Mouse (Mus musculus): Measurements from ENCODE around the gene Cwc15. TPM values are rescaled to one million over a fixed set of nuclear protein-coding genes. Genes with fewer than 3 reads are reported as not detected.
"Not testable (repeated sequence)": the region's sequence is repeated elsewhere in the genome, so short reads cannot be mapped to it uniquely, and the experiment has no call there.

Cwc15 gene
- 130 and 135 TPM in 2 replicates for total RNA-seq (2021)
- long read RNA-seq, transcript Cwc15-201 (7 exons, 1,111 nt), result major isoform, 55 of 65 reads
- long read RNA-seq, transcript Cwc15-202 (7 exons, 831 nt), result minor isoform, 5 of 65 reads
- long read RNA-seq, partial matches to known transcripts, result 2 of 65 reads
- long read RNA-seq, other reads (novel, unspliced or antisense), result 2 of 65 reads

DNA sequence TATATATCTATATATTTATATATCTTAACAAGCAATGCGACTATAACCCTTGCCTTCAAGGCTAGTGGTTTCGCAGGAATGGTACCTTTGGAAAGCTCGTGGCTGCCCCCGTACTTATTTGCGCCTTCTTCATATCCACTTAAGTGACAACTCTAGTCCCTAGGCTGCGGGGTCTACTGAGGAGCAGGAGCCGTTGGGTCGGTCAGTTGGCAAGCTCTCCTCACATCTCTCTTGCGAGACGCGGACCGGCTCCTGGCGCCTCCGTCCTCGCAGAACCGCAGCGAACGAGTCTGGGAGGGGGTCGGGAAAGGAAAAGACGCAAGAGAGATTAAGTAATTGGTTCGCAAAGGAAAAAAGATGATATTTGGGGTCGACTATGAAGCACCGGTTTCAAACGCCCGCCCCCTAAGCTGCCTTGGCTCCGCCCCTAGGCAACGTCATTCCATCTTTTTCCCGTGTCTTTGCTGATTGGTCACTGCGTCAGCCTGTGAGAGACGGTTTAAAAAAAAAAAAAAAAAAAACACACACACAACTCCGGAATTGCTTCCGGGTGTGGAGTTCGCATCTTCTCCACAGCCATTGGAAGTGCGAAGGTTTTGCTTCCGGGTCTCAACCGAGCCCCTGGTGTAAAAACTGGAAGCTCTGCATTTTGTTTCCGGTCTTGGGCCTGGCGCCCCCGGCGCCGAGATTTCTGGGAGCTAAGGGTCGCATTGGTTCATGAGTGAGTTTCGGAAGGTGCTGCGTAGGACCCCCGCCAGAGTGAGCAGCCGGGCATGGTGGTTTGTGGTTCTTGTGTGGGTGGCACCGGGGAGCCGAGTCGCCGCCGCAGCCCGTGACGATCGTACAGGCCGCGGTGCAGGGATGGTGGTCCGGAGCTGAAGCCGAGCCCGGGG lies at the start of gene Cwc15, which contains the start of gene Kdm4d:
Cwc15 (plus strand) TSS at position 595 of the 893 bp plus-strand sequence.
Kdm4d (minus strand) TSS at position 460 of the 893 bp plus-strand sequence.
- DNase-seq, result peak; percentile 86

DNA sequence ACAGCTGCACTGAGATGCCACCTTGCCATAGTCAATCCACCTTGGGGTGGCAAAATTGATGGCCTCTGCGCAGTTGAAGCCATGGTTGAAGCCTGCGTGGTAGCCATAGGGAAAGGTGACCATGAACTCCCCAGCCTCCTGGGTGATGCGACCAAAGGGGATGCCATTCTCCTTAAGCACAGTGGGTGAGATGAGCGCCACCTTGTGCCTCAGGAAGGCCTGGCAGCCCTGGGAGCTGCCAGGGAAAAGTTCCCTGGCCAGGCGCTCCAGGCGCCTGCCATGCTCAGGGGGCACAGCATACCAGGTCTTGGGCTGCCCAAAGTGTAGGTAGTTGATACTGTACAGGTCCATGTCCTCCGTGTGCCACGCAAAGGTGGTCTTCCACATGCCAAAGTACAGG lies 49.3 kb upstream of the Cwc15 start:
- not testable (repeated sequence) for DNase-seq

- no peak for DNase-seq
These were observed 44.1 kb upstream of the Cwc15 start for GRCm38 (mm10) chr9:14456320-14456719.

GRCm38 (mm10) chr9:14462536-14462935 lies 37.9 kb upstream of the Cwc15 start:
- DNase-seq, result not testable (repeated sequence)

GRCm38 (mm10) chr9:14463668-14464067 lies 36.7 kb upstream of the Cwc15 start:
- not testable (repeated sequence) for DNase-seq

- no peak for DNase-seq
These were observed 1.3 kb upstream of the Cwc15 start for GRCm38 (mm10) chr9:14498896-14499705.

GRCm38 (mm10) chr9:14500916-14501424 lies 553 bp downstream of the Cwc15 start:
- DNase-seq, result no peak

DNA sequence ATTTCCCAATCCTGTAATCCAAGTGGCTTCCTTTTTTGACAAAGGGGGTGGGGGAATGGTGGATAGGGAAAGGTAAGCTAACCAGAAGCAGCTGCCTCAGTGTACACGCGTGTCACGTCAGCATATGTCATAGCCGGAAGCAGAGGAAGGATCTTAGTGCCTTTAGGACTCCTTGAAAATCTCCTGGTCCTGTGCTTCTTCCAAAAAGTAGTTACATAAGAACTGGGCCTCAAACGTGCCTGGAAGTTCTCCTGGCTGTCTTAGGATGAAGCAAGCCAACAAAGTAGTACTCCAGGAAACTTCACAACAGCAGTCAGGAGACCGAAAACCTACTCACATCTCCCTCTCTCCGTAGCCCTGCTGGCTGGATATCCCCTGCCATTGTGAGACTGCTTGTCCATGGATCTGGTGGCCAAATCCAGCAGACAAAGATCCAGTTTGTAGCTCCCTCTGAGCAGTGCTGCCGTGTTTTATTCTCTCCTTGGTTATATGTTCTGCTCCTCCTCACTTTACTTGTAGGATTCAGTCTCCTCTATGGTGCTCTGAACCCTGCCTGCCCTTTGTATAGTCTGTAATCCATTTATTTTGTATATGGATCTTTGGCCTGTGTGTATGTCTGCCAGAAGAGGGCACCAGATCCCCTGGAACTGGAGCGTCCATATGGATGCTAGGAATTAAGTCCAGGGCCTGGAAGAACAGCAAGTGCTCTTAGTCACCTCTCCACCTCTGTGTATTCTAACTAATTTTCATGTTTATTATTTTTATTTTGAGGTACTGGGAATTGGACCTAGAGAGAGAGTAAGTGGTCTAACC lies 12.4 kb downstream of the Cwc15 start:
- DNase-seq, result no peak

DNA sequence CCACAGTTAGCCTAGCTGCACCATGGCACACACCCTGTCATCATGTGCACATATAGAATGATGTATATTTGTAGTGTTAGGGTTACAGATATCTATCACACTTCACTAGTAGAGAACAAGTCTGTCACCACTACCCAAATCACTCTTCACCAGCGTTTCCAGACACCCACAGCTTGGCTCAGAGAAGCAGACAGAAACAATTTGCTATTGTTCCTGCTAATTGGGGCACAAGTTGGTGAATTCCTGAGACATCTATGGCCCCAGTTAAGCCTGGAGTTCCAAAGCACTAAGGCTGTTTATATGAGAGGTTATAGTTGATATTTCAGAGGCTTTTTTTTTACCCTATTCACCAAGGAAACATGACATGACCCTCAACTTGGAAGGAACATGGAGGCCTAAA lies 16.9 kb downstream of the Cwc15 start:
- no peak for DNase-seq

DNA sequence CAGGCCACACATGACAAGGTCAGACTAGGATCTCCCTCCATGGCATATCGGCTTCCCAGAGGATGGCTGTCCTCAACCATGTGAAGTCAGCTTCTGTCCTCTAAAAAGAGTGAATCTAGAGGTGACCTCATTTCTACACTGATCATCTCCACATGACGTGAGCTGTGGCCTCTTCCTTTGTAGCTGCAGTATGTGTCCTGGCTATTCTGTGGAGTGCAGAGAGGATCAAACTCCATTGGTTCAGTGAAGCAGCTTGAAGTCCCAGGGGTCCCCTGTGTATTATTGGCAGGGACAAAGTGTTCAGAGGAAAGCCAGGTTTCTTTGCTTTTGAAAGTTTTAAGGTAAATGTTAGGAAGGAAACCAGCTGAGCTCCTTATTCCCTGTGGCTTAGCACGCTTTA lies 17.7 kb downstream of the Cwc15 start:
- no peak for DNase-seq

DNA sequence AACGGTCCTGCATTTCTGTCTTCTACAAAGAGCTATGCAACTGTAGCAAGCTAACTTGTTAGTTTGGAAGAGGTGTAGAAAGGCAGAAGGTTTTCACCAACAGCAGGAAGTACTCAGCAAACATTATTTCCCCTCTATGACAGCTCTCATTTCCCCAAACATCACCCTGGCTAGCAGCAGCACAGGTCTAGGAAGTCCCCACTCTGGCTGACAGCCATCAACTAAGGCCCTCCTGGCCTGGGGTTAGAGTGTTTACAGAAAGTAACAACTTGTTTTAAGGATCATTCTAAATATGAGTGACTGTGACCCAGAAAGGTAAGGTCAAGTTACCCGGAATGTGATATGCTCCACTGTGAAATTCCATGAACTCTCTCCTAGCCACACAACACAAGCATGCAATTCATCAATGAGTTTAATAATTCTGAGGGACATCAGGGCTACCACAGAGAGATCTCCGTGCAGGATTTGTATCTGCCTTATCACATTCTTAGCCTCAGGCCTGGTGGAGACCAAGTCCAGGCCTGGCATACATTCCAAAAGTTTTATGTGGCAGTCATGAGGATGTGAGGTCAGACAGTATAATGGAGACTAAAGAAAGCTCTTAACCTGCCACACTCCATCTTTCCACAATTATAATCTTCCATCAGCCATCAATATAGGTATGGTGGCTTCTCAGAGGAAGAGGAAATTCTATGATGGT lies 20.7 kb downstream of the Cwc15 start:
- DNase-seq, result no peak

DNA sequence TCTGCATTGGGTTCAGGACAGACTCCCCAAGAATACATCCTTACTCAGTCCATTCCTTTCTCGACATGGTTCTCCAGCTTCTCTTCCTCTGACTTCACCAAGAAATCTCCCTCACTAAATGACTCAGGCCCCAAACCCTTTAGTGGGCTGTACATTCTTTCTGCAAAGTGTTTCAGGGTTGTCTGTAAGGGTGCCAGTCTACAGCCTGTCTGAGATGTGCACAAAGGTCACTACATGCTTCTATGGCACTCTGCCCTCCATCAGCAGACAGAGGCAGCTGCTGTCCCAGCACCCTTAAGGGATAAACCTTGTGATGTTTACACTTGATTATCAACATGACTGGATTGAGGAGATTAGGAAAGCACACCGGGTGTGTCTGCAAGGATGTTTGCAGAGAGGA lies 21.3 kb downstream of the Cwc15 start:
- DNase-seq, result no peak

GRCm38 (mm10) chr9:14523408-14524043 lies 23.1 kb downstream of the Cwc15 start:
- peak; percentile 76 for DNase-seq

DNA sequence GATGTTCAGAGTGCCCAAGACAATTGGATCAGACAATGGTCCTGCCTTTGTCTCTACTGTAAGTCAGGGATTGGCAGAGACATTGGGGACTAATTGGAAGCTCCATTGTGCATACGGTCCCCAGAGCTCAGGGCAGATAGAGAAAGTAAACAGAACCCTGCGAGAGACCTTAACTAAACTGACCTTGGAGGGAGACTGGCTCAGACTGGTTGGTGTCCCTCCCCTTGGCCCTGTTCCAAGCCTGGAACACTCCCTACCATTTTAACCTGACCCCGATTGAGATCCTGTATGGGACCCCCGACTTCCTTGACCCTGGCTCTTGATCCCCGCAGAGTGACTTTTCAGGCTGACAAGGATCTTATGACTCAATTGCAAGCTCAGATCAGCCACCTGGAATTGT lies 29.6 kb downstream of the Cwc15 start:
- no peak for DNase-seq

DNA sequence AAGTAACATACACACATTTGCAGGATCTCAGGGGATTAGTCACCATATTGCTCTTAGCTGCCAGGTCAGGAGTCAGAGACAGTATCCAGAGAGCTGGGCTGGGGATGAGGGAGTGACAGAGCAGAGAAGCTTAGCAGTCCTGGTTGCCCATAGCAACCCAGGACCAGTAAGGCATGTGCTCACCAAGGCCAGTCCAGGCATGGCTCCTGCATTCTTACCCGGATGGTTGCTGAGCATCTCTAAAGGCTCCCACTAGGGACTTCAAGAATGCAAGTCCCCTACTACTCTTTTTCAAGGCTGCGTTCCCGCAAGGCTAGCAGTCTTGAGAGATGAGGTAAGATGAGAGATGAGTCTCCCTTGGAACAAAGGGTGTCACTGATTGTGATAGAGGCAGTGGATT lies 31.9 kb downstream of the Cwc15 start:
- DNase-seq, result no peak

DNA sequence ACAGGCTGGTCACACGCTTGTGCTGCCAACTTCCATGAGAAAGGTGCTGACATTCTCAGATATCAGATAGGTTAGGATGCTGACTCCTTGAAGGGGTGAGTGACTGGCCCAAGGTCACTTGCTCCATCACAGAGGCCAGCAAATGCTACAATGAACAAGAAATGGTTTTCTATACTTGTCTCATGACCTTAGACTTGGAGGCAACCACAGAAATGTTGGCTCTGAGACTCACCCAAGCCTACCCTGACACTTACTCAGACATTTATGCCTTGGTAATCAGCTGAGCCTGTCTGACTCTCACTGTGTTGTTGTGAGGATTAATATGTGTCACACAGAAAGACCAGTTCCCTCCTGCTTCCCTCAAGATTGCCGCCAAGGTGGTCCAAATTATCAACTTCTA lies 33.2 kb downstream of the Cwc15 start:
- no peak for DNase-seq

DNA sequence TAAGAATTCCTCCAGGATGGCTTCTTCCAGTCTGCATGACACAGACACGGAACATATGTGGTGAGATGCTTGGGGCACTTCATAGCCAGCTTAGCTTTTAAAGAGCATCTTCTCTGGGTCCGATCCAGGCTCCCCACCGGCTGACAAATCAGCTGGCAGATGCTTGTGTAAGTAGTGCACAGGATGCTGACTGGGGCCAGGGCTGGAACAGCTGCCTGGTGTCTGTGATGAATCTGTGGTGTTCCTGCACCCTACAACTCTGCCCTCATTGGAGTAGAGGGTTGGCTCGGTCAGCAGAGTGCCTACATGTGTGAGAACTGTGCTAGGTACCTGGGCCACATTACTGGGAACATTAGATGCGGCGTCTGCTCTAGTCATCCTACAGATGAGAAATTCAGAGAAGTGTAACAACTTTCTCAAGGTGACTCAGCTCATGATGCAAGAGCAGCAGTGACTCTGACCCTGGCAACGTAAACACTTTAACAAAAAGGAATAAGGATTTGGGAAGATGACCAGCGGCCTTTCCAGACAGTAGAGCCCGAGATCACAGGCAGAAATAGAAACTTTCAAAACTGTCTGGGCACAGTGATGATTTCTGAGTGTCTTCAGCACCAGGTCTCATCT lies 34.5 kb downstream of the Cwc15 start:
- no peak for DNase-seq

GRCm38 (mm10) chr9:14544034-14544757 lies 43.8 kb downstream of the Cwc15 start:
- no peak for DNase-seq

Measured in adrenal gland, postnatal 25 days (tissue).